Mouse (Mus musculus) liver, embryonic 13.5 days (tissue): ENCODE data around the gene Pnrc2. TPM values are rescaled to one million over a fixed set of nuclear protein-coding genes. Genes with fewer than 3 reads are reported as not detected.

Experiments used
- ATAC-seq: fragments of 200-750 bp; cut with Nextera tagmentation; 2 replicates; pipeline ENCODE4 v1.8.0; 2017; ENCODE audit warnings: low read depth, mild to moderate bottlenecking, moderate number of reproducible peaks, moderate library complexity
- DNase-seq: peaks from one replicate; pipeline ENCODE4 v3.0.0; 2022
- H3K27ac ChIP-seq: fragments of 300-500 bp; sonication (generic); 2 replicates; pipeline ENCODE4 v1.5.1; 2015; ENCODE audit warnings: moderate library complexity, mild to moderate bottlenecking, inconsistent platforms
- H3K27me3 ChIP-seq: fragments of 300-500 bp; sonication (generic); 2 replicates; pipeline ENCODE4 v1.6.1; 2015; ENCODE audit warnings: mild to moderate bottlenecking, inconsistent platforms
- H3K36me3 ChIP-seq: fragments of 300-500 bp; sonication (generic); 2 replicates; pipeline ENCODE4 v1.6.1; 2015; ENCODE audit warnings: mild to moderate bottlenecking, inconsistent platforms
- H3K4me1 ChIP-seq: fragments of 300-500 bp; sonication (generic); replicated peaks from 2 replicates; pipeline ENCODE4 v1.6.1; 2015; ENCODE audit warnings: inconsistent platforms
- H3K4me2 ChIP-seq: fragments of 300-500 bp; sonication (generic); 2 replicates; pipeline ENCODE4 v1.6.1; 2015; ENCODE audit warnings: inconsistent platforms, mild to moderate bottlenecking, moderate library complexity
- H3K4me3 ChIP-seq: fragments of 300-500 bp; sonication (generic); replicated peaks from 2 replicates; pipeline ENCODE4 v1.5.1; 2015; ENCODE audit warnings: mild to moderate bottlenecking, inconsistent platforms
- H3K9ac ChIP-seq: fragments of 300-500 bp; sonication (generic); 2 replicates; pipeline ENCODE4 v1.6.1; 2015; ENCODE audit warnings: mild to moderate bottlenecking, inconsistent platforms
- H3K9me3 ChIP-seq: fragments of 300-500 bp; sonication (generic); replicated peaks from 2 replicates; pipeline ENCODE4 v1.6.1; 2016; ENCODE audit warnings: inconsistent platforms
- WGBS: fragments of 180-500 bp; shearing (Covaris S2); methylation state at CpG from one replicate; pipeline ENCODE4 v1.1.7; 2015; ENCODE audit not compliant: insufficient replicate concordance; 5-methylcytosine and 5-hydroxymethylcytosine counted together
- polyA plus RNA-seq: library from polyadenylated mRNA; unstranded; fragments of >200 nt; fragmentation: Nextera tagmentation; extraction: Ambion mirVana; gene quantifications from 2 replicates; pipeline ENCODE4 v1.2.1, GENCODE M21; 2015

Pnrc2 gene
- polyA plus RNA-seq, 1 experiment from 2014 or later = 88.0 TPM

DNA sequence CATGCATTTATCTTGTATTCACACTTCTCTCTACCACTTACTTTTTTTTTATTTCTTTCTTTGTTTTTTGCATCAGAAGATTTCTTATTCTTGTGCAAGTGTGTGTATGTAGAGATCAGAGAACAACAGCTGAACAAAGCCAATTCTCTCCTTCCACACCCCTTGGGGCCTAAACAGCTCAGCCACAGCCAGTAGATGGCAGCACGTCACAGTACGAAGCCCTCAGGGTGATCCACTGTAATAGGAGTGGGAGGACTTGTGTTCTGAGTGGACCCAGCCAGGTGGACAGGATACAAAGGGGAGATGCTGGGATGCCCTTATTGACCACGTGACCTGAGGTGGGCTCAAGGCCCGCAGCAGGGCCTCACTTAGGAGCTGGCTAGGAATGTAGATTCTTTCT lies 16.2 kb upstream of the Pnrc2 start:
- Histone ChIP-seq H3K4me3 (no peak overlapping the region), H3K9me3 (no peaks in the 10 kb centered on the region), H3K4me2 (no peak overlapping the region), H3K27me3 (no peaks in the 10 kb centered on the region), H3K36me3 (no peaks in the 10 kb centered on the region), H3K4me1 (peaks cover 23% of the 10 kb centered on the region), H3K9ac (no peak overlapping the region), H3K27ac (no peak overlapping the region)
- DNase-seq = peak; percentile 63
- 5% methylated on average over 4 of the region's 4 CpGs for WGBS
- ATAC-seq = peak; percentile 79

- DNase-seq (no peak), ATAC-seq (no peak)
- Histone ChIP-seq H3K27ac (no peak overlapping the region), H3K27me3 (no peaks in the 10 kb centered on the region), H3K36me3 (no peaks in the 10 kb centered on the region), H3K9ac (no peak overlapping the region), H3K4me3 (no peak overlapping the region), H3K4me1 (peaks cover 17% of the 10 kb centered on the region), H3K9me3 (no peaks in the 10 kb centered on the region), H3K4me2 (no peak overlapping the region)
- 69% methylated on average over 7 of the region's 7 CpGs for WGBS
Measured at GRCm38 (mm10) chr4:135889146-135889883, 15.7 kb upstream of the Pnrc2 start.

GRCm38 (mm10) chr4:135888448-135889057 lies 14.9 kb upstream of the Pnrc2 start:
- Histone ChIP-seq H3K36me3 (no peaks in the 10 kb centered on the region), H3K4me2 (no peak overlapping the region), H3K4me1 (peaks cover 23% of the 10 kb centered on the region), H3K27ac (no peak overlapping the region), H3K9me3 (no peaks in the 10 kb centered on the region), H3K27me3 (no peaks in the 10 kb centered on the region), H3K4me3 (no peak overlapping the region), H3K9ac (no peak overlapping the region)
- DNase-seq (no peak), ATAC-seq (no peak)
- 74% methylated on average over 24 of the region's 24 CpGs for WGBS

- H3K4me3 ChIP-seq = no peak overlapping the region
- ATAC-seq (no peak), DNase-seq (no peak)
- no peaks in the 10 kb centered on the region for H3K9me3 ChIP-seq
- H3K27me3 ChIP-seq = no peaks in the 10 kb centered on the region
- H3K4me2 ChIP-seq = no peak overlapping the region
- no peaks in the 10 kb centered on the region for H3K36me3 ChIP-seq
- no peak overlapping the region for H3K27ac ChIP-seq
- no peak overlapping the region for H3K9ac ChIP-seq
- 46% methylated on average over 4 of the region's 4 CpGs for WGBS
- peaks cover 17% of the 10 kb centered on the region for H3K4me1 ChIP-seq
Measured at GRCm38 (mm10) chr4:135886184-135886583, 12.5 kb upstream of the Pnrc2 start.

GRCm38 (mm10) chr4:135885676-135886075 lies 12.0 kb upstream of the Pnrc2 start:
- no peaks in the 10 kb centered on the region for H3K36me3 ChIP-seq
- no peak overlapping the region for H3K4me3 ChIP-seq
- no peak overlapping the region for H3K9ac ChIP-seq
- no peaks in the 10 kb centered on the region for H3K9me3 ChIP-seq
- DNase-seq (no peak), ATAC-seq (no peak)
- 76% methylated on average over 12 of the region's 12 CpGs for WGBS
- H3K27ac ChIP-seq = no peak overlapping the region
- H3K4me1 ChIP-seq = peaks cover 17% of the 10 kb centered on the region
- no peaks in the 10 kb centered on the region for H3K27me3 ChIP-seq
- H3K4me2 ChIP-seq = no peak overlapping the region

- ATAC-seq = no peak
- no peak overlapping the region for H3K9ac ChIP-seq
- H3K4me1 ChIP-seq = peaks cover 17% of the 10 kb centered on the region
- H3K9me3 ChIP-seq = no peaks in the 10 kb centered on the region
- DNase-seq = no peak
- no peak overlapping the region for H3K27ac ChIP-seq
- 68% methylated on average over 6 of the region's 6 CpGs for WGBS
- H3K27me3 ChIP-seq = no peaks in the 10 kb centered on the region
- no peaks in the 10 kb centered on the region for H3K36me3 ChIP-seq
- H3K4me2 ChIP-seq = no peak overlapping the region
- no peak overlapping the region for H3K4me3 ChIP-seq
Measured at GRCm38 (mm10) chr4:135884531-135884930, 10.9 kb upstream of the Pnrc2 start.

- DNase-seq = no peak
Measured at GRCm38 (mm10) chr4:135883881-135884516, 10.3 kb upstream of the Pnrc2 start.

GRCm38 (mm10) chr4:135883401-135883851 lies 9.8 kb upstream of the Pnrc2 start:
- Histone ChIP-seq H3K9me3 (no peaks in the 10 kb centered on the region), H3K27me3 (no peaks in the 10 kb centered on the region), H3K4me3 (no peak overlapping the region), H3K4me1 (peaks cover 14% of the 10 kb centered on the region), H3K27ac (no peak overlapping the region), H3K4me2 (no peak overlapping the region), H3K9ac (0 out of 2 replicates have a peak overlapping the region, but pooled peaks have one; percentile 17), H3K36me3 (no peaks in the 10 kb centered on the region)
- DNase-seq (no peak), ATAC-seq (no peak)
- 57% methylated on average over 10 of the region's 10 CpGs for WGBS

More at GRCm38 (mm10) chr4:135883881-135884516, 10.3 kb upstream of the Pnrc2 start:
- no peaks in the 10 kb centered on the region for H3K27me3 ChIP-seq
- 50% methylated on average over 7 of the region's 7 CpGs for WGBS
- H3K4me1 ChIP-seq = peaks cover 17% of the 10 kb centered on the region
- no peak overlapping the region for H3K4me3 ChIP-seq
- no peak overlapping the region for H3K4me2 ChIP-seq
- no peak for ATAC-seq
- H3K27ac ChIP-seq = no peak overlapping the region
- H3K36me3 ChIP-seq = no peaks in the 10 kb centered on the region
- no peaks in the 10 kb centered on the region for H3K9me3 ChIP-seq
- H3K9ac ChIP-seq = no peak overlapping the region

- Histone ChIP-seq H3K27me3 (no peaks in the 10 kb centered on the region), H3K9me3 (no peaks in the 10 kb centered on the region), H3K4me3 (no peak overlapping the region), H3K27ac (no peak overlapping the region), H3K36me3 (no peaks in the 10 kb centered on the region), H3K9ac (no peak overlapping the region), H3K4me1 (peaks cover 12% of the 10 kb centered on the region), H3K4me2 (no peak overlapping the region)
- WGBS = 60% methylated on average over 6 of the region's 6 CpGs
- ATAC-seq = no peak
- DNase-seq = no peak
Measured at GRCm38 (mm10) chr4:135882023-135882422, 8.4 kb upstream of the Pnrc2 start.

DNA sequence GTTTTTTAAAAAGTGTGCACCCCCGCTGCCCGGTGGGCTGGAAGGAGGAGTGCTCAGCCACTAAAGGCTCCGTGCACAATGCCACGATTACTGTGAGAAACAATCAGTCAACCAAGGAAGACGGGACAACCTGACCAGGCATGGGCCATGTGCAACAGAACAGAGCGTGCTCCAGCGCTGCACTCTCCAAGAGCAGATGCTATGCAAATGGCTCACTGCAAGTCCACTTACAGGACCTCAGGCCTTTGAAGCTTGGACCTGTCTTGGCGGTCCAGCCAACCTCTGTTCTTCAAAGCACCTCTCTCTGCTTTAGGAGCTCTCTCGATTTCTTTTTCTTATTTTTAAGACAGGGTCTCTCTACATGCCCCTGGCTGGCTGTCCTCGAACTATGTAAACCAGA lies 6.9 kb upstream of the Pnrc2 start:
- Histone ChIP-seq H3K9ac (no peak overlapping the region), H3K27me3 (no peaks in the 10 kb centered on the region), H3K36me3 (no peaks in the 10 kb centered on the region), H3K4me2 (no peak overlapping the region), H3K9me3 (no peaks in the 10 kb centered on the region), H3K27ac (no peak overlapping the region), H3K4me3 (no peak overlapping the region), H3K4me1 (peaks cover 27% of the 10 kb centered on the region)
- WGBS = 79% methylated on average over 10 of the region's 10 CpGs
- ATAC-seq (no peak), DNase-seq (no peak)

- no peak overlapping the region for H3K27ac ChIP-seq
- ATAC-seq = no peak
- H3K9me3 ChIP-seq = no peaks in the 10 kb centered on the region
- H3K4me1 ChIP-seq = peaks cover 32% of the 10 kb centered on the region
- no peaks in the 10 kb centered on the region for H3K27me3 ChIP-seq
- H3K36me3 ChIP-seq = no peaks in the 10 kb centered on the region
- DNase-seq = no peak
- H3K4me2 ChIP-seq = no peak overlapping the region
- no peak overlapping the region for H3K4me3 ChIP-seq
- 83% methylated on average over 6 of the region's 6 CpGs for WGBS
- H3K9ac ChIP-seq = no peak overlapping the region
Measured at GRCm38 (mm10) chr4:135880018-135880417, 6.4 kb upstream of the Pnrc2 start.
